Mouse (Mus musculus): ENCODE measurements at regions not wholly inside any gene's neighbourhood (a gene's known extent, or its start where the extent isn't known, plus 50 kb on each side); places are given as distances from the start of the nearest gene placed in this dataset.
A peak's percentile ranks its signal among the peaks of the same experiment; 100 is the strongest.

DNA sequence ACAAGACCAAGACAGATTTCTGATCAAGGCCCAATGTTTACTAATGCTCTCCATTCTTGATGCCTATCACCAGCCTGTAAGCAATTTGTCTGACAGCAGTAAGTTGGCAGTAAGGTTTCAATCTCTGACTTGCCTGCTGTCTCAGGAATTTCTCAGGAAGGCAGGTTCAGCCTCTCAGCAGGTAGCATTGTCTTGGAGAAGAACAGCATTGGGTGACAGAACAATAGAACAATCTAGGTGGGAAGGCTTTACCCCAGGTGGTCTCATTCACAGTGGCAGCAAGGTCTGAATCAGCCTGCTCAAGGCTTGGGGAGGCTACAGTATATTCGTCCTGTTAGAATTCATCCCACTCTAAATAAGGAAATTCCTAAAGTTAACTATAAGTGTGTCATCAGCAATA, 81.2 kb upstream of the Chordc1 start:
- no peak for DNase-seq (ENCODE audit: low spot score in 2 of 2)

DNA sequence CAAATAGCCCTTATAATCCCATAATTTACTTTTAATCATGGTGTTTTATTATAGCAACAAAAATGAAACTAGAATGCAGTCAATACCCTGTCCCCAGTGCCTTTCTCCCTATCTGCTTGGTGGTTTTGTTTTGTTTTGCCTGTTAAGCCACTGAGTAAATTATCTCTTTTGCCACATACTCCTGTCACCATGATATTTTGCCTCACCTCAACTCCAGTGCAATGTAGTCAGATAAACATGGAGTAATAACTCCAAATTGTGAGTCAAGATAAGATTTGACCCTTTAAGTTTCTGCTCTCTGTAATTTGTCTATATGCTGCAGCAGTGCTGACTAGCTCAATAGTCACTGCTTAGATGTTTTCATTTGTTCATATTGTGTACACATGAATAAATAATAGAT, 65.3 kb upstream of the Chordc1 start:
- no peak for DNase-seq (ENCODE audit: low spot score in 2 of 2)

DNA sequence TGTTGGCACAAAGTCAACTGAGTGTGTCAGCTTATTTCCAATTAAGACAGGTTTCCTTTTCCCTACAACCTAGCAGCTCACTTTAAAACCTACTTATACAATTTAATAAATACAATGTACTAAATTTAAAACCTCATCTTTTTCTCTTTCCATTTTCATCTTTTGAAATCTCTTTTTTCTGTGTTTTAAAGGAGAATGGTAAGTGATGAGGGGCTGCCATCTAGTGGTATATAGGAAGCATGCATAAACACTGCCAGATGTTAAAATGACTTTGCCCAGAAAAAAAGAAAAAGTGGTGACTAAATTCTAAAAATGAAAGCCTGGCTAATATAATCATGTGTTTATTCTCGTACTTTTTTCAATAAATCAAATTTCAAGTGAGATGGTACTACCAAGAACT, 62.0 kb upstream of the Chordc1 start:
- peak in 1 of 2 experiments; percentile 10 for DNase-seq (ENCODE audit: low spot score in 2 of 2)

All from layer of hippocampus, adult 18-20 months (tissue).